In genomic region chr6:91146443-91147151, GRCm38 (mm10) we compare ENCODE assay signal across 13 mouse cellular contexts. TPM values are rescaled to one million over a fixed set of nuclear protein-coding genes. Genes with fewer than 3 reads are reported as not detected.
DNase-seq lines count a peak whose midpoint lies in the region; ATAC-seq lines count a peak whose summit lies in the region.
"Had no signal": no experiment of that assay in that cellular context is flagged by ENCODE, and none has a peak within 500 bp of the region (broad histone marks: within the 10 kb centered on the region; RNA-seq: fewer than 3 reads in every experiment).

No protein-coding gene starts in this region.

- 38% methylated on average over 5 of the region's 5 CpGs for WGBS in liver, embryonic 13.5 days (ENCODE audit: insufficient replicate concordance)

- H3K4me1 ChIP-seq in liver, embryonic 13.5 days (replicated peaks) = peaks cover 46% of the 10 kb centered on the region

- no peak overlapping the region for H3K4me3 ChIP-seq in liver, embryonic 13.5 days (replicated peaks)
- H3K4me3 ChIP-seq: myocyte had no signal

- no peaks in the 10 kb centered on the region for H3K9me3 ChIP-seq in liver, embryonic 13.5 days (replicated peaks)

- no peak overlapping the region for H3K27ac ChIP-seq in liver, embryonic 13.5 days

- ATAC-seq in cerebellum, adult (ENCODE audit: insufficient number of reproducible peaks, low FRiP score, low TSS enrichment) = peak; percentile 42; the same call in 1 of the 2 replicates
- ATAC-seq in liver, embryonic 13.5 days (ENCODE audit: low read depth) = no peak

- H3K36me3 ChIP-seq in liver, embryonic 13.5 days = no peaks in the 10 kb centered on the region

- DNase-seq in cerebellum, adult 8-10 months = no peak
- DNase-seq in liver, embryonic 13.5 days = no peak
- DNase-seq in liver = no peak
- peak; percentile 48 for DNase-seq in mesoderm, embryonic 11.5 days (ENCODE audit: low read depth, low spot score)
- no peak for DNase-seq in adrenal gland, postnatal 25 days
- DNase-seq in B cell, adult 2 months = no peak
- no peak for DNase-seq in spleen, postnatal 4 days (ENCODE audit: low spot score in 2 of 2)
- DNase-seq: gastrocnemius, postnatal 14 days; heart, postnatal 10 days; layer of hippocampus, postnatal 36 days; lung, adult 18-20 months had no signal

- peaks cover 36% of the 10 kb centered on the region for H3K27me3 ChIP-seq in liver, embryonic 13.5 days

- no peak overlapping the region for H3K4me2 ChIP-seq in liver, embryonic 13.5 days

- peak overlapping the region; percentile 15; the same call in 1 of the 2 replicates for H3K9ac ChIP-seq in liver, embryonic 13.5 days

RNA-seq across cellular contexts. Expression of gene Hdac11, which starts 9.9 kb away (rescaled TPM):
- 5.6 and 6.0 TPM in 2 replicates for polyA plus RNA-seq in liver, embryonic 13.5 days (2015; fragmentation: Nextera tagmentation; extraction: Ambion mirVana)
- total RNA-seq in adrenal gland, postnatal 25 days (2021) = 6.6 and 9.9 TPM in 2 replicates

RNA-seq across cellular contexts. Expression of gene Nup210, which starts 30.0 kb away (rescaled TPM):
- polyA plus RNA-seq in liver, embryonic 13.5 days (2015; fragmentation: Nextera tagmentation; extraction: Ambion mirVana) = 28.5 and 34.3 TPM in 2 replicates
- 3.9 and 6.3 TPM in 2 replicates for total RNA-seq in adrenal gland, postnatal 25 days (2021)
